Mouse (Mus musculus): Measurements from ENCODE around the gene Slc16a6. TPM values are rescaled to one million over a fixed set of nuclear protein-coding genes. Genes with fewer than 3 reads are reported as not detected.

The Slc16a6 gene
- total and polyA plus RNA-seq, 2 experiments, result 1.4 to 2.2 TPM

- Histone ChIP-seq H3K79me2 (ENCODE audit: control insufficient read depth, insufficient read depth, low read length) (no peaks in the 10 kb centered on the region), H3K4me3 (ENCODE audit: insufficient read depth, low read depth, low read length) (no peak overlapping the region), H3K9ac (ENCODE audit: low read depth, low read length) (no peak overlapping the region), H3K4me1 (ENCODE audit: control insufficient read depth, insufficient read depth, low read length) (no peaks in the 10 kb centered on the region), H3K27ac (replicated peaks; ENCODE audit: insufficient read depth, low read depth, low read length) (no peak overlapping the region), H3K36me3 (ENCODE audit: control insufficient read depth, insufficient read depth, low read length) (no peaks in the 10 kb centered on the region), H3K27me3 (ENCODE audit: control insufficient read depth, insufficient read depth, low read length) (no peaks in the 10 kb centered on the region)
- 82% methylated on average over 5 of the region's 5 CpGs for WGBS
- DNase-seq (ENCODE audit: extremely low read depth, low read depth, low spot score), result no peak
- no peak for TF ChIP-seq CTCF (IDR thresholded peaks at IDR 0.05; ENCODE audit: low read depth, low read length)
- no peak for TF ChIP-seq POLR2A (IDR thresholded peaks at IDR 0.05; ENCODE audit: extremely low read depth, insufficient read depth, low read length)
Observed at GRCm38 (mm10) chr11:109442166-109442730, 31.1 kb downstream of the Slc16a6 start.

- no peak overlapping the region for H3K4me3 ChIP-seq (ENCODE audit: insufficient read depth, low read depth, low read length)
- peaks cover 3% of the 10 kb centered on the region for H3K36me3 ChIP-seq (ENCODE audit: control insufficient read depth, insufficient read depth, low read length)
- no peaks in the 10 kb centered on the region for H3K4me1 ChIP-seq (ENCODE audit: control insufficient read depth, insufficient read depth, low read length)
- DNase-seq (ENCODE audit: extremely low read depth, low read depth, low spot score), result peak; percentile 31
- 57% methylated on average over 3 of the region's 3 CpGs for WGBS
- TF ChIP-seq POLR2A (IDR thresholded peaks at IDR 0.05; ENCODE audit: extremely low read depth, insufficient read depth, low read length) (no peak), CTCF (IDR thresholded peaks at IDR 0.05; ENCODE audit: low read depth, low read length) (peak; percentile 72)
- H3K9ac ChIP-seq (ENCODE audit: low read depth, low read length), result no peak overlapping the region
- H3K79me2 ChIP-seq (ENCODE audit: control insufficient read depth, insufficient read depth, low read length), result no peaks in the 10 kb centered on the region
- no peaks in the 10 kb centered on the region for H3K27me3 ChIP-seq (ENCODE audit: control insufficient read depth, insufficient read depth, low read length)
- H3K27ac ChIP-seq (replicated peaks; ENCODE audit: insufficient read depth, low read depth, low read length), result no peak overlapping the region
Observed at GRCm38 (mm10) chr11:109441119-109441518, 32.3 kb downstream of the Slc16a6 start.

- DNase-seq (ENCODE audit: extremely low read depth, low read depth, low spot score), result no peak
- Histone ChIP-seq H3K4me3 (ENCODE audit: insufficient read depth, low read depth, low read length) (no peak overlapping the region), H3K36me3 (ENCODE audit: control insufficient read depth, insufficient read depth, low read length) (peaks cover 5% of the 10 kb centered on the region), H3K9ac (ENCODE audit: low read depth, low read length) (no peak overlapping the region), H3K27ac (replicated peaks; ENCODE audit: insufficient read depth, low read depth, low read length) (no peak overlapping the region), H3K79me2 (ENCODE audit: control insufficient read depth, insufficient read depth, low read length) (no peaks in the 10 kb centered on the region), H3K27me3 (ENCODE audit: control insufficient read depth, insufficient read depth, low read length) (no peaks in the 10 kb centered on the region), H3K4me1 (ENCODE audit: control insufficient read depth, insufficient read depth, low read length) (no peaks in the 10 kb centered on the region)
- WGBS, result 56% methylated on average over 4 of the region's 4 CpGs
- TF ChIP-seq POLR2A (IDR thresholded peaks at IDR 0.05; ENCODE audit: extremely low read depth, insufficient read depth, low read length) (no peak), CTCF (IDR thresholded peaks at IDR 0.05; ENCODE audit: low read depth, low read length) (no peak)
Observed at GRCm38 (mm10) chr11:109440641-109441040, 32.8 kb downstream of the Slc16a6 start.

- peak overlapping the region; percentile 5; the same call in 1 of the 2 replicates for H3K27ac ChIP-seq (replicated peaks; ENCODE audit: insufficient read depth, low read depth, low read length)
- no peaks in the 10 kb centered on the region for H3K79me2 ChIP-seq (ENCODE audit: control insufficient read depth, insufficient read depth, low read length)
- peaks cover 5% of the 10 kb centered on the region for H3K36me3 ChIP-seq (ENCODE audit: control insufficient read depth, insufficient read depth, low read length)
- H3K27me3 ChIP-seq (ENCODE audit: control insufficient read depth, insufficient read depth, low read length), result no peaks in the 10 kb centered on the region
- under 1% methylated on average over 32 of the region's 32 CpGs for WGBS
- no peaks in the 10 kb centered on the region for H3K4me1 ChIP-seq (ENCODE audit: control insufficient read depth, insufficient read depth, low read length)
- TF ChIP-seq CTCF (IDR thresholded peaks at IDR 0.05; ENCODE audit: low read depth, low read length), result no peak
- TF ChIP-seq POLR2A (IDR thresholded peaks at IDR 0.05; ENCODE audit: extremely low read depth, insufficient read depth, low read length), result peak; percentile 31; the same call in 1 of the 2 replicates
- peak overlapping the region; percentile 75 for H3K4me3 ChIP-seq (ENCODE audit: insufficient read depth, low read depth, low read length)
- peak overlapping the region; percentile 76 for H3K9ac ChIP-seq (ENCODE audit: low read depth, low read length)
- peak; percentile 52 for DNase-seq (ENCODE audit: extremely low read depth, low read depth, low spot score)
Observed at GRCm38 (mm10) chr11:109439829-109440340, 33.5 kb downstream of the Slc16a6 start.

- DNase-seq (ENCODE audit: extremely low read depth, low read depth, low spot score), result no peak
- H3K36me3 ChIP-seq (ENCODE audit: control insufficient read depth, insufficient read depth, low read length), result peaks cover 7% of the 10 kb centered on the region
- 31% methylated on average over 5 of the region's 5 CpGs for WGBS
- no peak overlapping the region for H3K27ac ChIP-seq (replicated peaks; ENCODE audit: insufficient read depth, low read depth, low read length)
- no peak overlapping the region for H3K9ac ChIP-seq (ENCODE audit: low read depth, low read length)
- no peak for TF ChIP-seq CTCF (IDR thresholded peaks at IDR 0.05; ENCODE audit: low read depth, low read length)
- TF ChIP-seq POLR2A (IDR thresholded peaks at IDR 0.05; ENCODE audit: extremely low read depth, insufficient read depth, low read length), result no peak
- H3K79me2 ChIP-seq (ENCODE audit: control insufficient read depth, insufficient read depth, low read length), result no peaks in the 10 kb centered on the region
- H3K27me3 ChIP-seq (ENCODE audit: control insufficient read depth, insufficient read depth, low read length), result no peaks in the 10 kb centered on the region
- H3K4me1 ChIP-seq (ENCODE audit: control insufficient read depth, insufficient read depth, low read length), result no peaks in the 10 kb centered on the region
- no peak overlapping the region for H3K4me3 ChIP-seq (ENCODE audit: insufficient read depth, low read depth, low read length)
Observed at GRCm38 (mm10) chr11:109439209-109439608, 34.2 kb downstream of the Slc16a6 start.

GRCm38 (mm10) chr11:109436889-109437288, 36.5 kb downstream of the Slc16a6 start:
- 79% methylated on average over 7 of the region's 8 CpGs for WGBS
- H3K79me2 ChIP-seq (ENCODE audit: control insufficient read depth, insufficient read depth, low read length), result no peaks in the 10 kb centered on the region
- H3K4me1 ChIP-seq (ENCODE audit: control insufficient read depth, insufficient read depth, low read length), result no peaks in the 10 kb centered on the region

More at GRCm38 (mm10) chr11:109436889-109437288, 36.5 kb downstream of the Slc16a6 start:
- H3K27me3 ChIP-seq (ENCODE audit: control insufficient read depth, insufficient read depth, low read length), result no peaks in the 10 kb centered on the region
- H3K36me3 ChIP-seq (ENCODE audit: control insufficient read depth, insufficient read depth, low read length), result peaks cover 8% of the 10 kb centered on the region
- DNase-seq (ENCODE audit: extremely low read depth, low read depth, low spot score), result no peak
- TF ChIP-seq POLR2A (IDR thresholded peaks at IDR 0.05; ENCODE audit: extremely low read depth, insufficient read depth, low read length) (no peak), CTCF (IDR thresholded peaks at IDR 0.05; ENCODE audit: low read depth, low read length) (no peak)
- no peak overlapping the region for H3K27ac ChIP-seq (replicated peaks; ENCODE audit: insufficient read depth, low read depth, low read length)
- no peak overlapping the region for H3K4me3 ChIP-seq (ENCODE audit: insufficient read depth, low read depth, low read length)
- H3K9ac ChIP-seq (ENCODE audit: low read depth, low read length), result no peak overlapping the region

Data from liver, adult 2 months (tissue).